Mouse (Mus musculus): ENCODE measurements around the gene Ccdc58.
"Not testable (repeated sequence)": the region's sequence is repeated elsewhere in the genome, so short reads cannot be mapped to it uniquely, and the experiment has no call there.

The Ccdc58 gene

GRCm38 (mm10) chr16:36074772-36075171 is 3.3 kb downstream of the Ccdc58 start:
- no peak for DNase-seq (ENCODE audit: extremely low read depth, low read depth)

DNA sequence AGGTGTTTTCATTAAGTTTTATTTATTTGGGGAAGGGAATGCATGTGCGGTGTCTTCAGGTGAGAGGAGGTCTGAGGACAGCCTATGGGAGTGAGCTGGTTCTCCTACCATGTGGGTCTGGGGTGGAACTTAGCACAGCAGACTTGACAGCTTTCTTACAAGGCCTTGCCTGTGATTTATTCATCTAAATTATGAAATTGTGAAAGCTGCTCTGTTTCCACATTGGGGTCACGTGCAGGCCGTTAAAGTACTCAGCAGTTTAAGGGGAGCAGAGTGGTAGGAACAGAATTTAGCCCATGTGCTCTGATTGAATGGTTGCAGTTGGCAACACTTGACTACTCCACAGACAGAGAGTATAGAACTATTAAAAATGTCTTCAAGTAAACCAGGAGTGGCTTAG is 8.4 kb downstream of the Ccdc58 start:
- no peak for DNase-seq (ENCODE audit: extremely low read depth, low read depth)

DNA sequence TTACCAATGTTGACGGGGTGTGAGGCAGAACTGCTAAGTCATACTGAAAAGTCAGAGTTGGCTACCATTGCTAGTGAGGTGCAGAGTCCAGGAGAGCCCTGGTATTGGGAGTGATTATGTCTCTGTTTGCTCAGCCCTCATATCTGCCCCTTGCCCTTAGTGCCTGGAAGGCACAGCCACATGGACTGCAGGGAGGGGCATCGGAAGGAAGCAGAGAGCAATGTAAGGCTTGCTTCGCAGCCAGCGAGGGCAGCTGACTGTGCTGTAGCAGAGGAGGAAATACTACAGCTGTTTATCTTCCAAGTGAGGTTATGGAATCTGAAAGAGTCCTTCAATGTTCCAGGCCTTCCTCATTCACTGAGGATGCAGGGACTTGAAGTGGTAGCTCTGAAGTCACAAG is 16.4 kb downstream of the Ccdc58 start:
- no peak for DNase-seq (ENCODE audit: extremely low read depth, low read depth)

DNA sequence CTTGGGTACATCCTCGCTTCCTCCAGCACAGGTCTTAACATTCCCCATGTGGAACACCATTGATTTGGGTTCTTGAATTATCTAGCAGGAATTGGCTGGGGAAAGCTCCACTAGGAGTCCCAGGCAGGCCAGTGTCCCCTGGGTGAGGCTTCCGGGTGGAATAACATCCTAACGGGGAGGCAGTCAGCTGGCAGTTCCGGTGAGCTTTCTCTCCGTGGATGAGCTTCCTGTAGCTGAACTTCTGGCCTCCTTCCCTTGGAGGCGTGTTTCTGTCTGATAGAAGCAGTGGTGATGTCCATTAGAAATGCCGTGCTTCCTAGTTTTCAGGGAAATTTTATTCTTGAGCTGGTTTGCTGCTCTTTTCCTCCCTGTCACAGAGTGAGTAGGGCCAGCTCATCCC is 17.6 kb downstream of the Ccdc58 start:
- no peak for DNase-seq (ENCODE audit: extremely low read depth, low read depth)

DNA sequence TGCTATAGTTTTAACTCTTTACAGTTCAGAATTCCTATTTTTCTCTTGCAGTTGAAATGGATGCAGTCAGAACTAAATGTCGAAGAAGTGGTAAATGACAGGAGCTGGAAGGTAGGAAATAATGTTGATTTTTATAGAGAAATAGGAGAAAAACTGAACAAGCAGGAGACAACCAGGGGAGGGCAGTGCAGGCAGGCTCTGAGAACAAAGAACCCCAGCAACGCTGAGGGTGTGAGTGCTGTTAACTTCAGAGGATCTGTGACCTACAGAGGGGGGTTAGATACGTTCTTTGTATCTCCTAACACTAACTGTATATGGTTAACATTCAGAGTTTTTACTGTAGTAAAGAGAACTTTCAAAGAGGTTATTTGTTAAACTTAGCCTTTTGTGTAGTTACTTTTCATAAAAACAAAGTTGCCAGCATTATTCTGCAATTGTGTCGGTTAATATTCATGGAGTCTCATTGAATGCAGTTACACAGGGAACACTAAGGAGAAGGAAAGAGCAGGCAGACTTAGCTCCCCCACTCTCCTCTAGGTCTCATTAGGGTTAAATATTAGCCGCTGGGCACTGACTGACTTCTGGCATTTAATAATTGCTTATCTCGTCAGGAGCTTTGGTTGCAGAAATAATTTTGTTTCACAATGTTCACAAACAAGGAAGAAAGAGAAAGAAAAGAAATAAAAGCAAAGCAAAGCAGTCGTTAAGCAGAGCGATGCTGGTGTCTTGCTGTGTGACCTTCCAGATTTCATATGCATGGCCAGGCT is 18.5 kb downstream of the Ccdc58 start:
- DNase-seq (ENCODE audit: extremely low read depth, low read depth) = no peak

DNA sequence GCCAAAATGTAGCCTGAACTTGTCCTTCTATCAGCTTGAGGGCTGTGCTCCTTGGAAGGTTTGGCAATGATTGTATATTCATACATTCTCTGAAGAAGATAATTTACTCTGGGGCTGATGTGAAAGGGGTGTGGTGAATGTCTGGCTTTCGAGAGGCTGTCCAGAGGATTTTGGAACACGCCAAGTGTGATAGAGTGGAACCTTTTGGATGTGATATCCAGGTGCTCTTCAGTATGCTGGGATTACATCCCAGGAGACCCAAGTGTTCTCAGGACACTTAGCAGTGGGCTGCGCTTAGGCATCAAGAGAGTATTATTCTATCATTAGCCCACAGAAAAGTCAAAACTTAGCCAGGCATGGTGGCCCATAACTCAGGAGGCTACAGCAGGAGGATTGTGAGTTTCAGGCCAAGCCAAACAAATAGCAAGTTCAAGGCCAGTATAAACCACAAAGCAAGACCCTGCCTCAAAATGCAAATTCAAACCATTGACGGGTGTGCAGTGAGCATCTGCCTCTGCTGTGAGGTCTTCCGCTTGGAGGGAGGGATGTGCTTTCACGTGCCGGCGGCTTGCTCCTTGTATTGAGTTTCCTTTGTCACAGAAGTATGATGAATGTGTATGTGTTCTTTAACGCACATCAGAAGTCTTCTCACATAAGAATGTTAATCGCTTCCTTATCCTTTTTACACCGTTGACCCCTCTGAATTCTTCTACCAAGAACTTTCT is 19.5 kb downstream of the Ccdc58 start:
- no peak for DNase-seq (ENCODE audit: extremely low read depth, low read depth)

GRCm38 (mm10) chr16:36094079-36094478 is 22.6 kb downstream of the Ccdc58 start:
- DNase-seq (ENCODE audit: extremely low read depth, low read depth) = no peak

DNA sequence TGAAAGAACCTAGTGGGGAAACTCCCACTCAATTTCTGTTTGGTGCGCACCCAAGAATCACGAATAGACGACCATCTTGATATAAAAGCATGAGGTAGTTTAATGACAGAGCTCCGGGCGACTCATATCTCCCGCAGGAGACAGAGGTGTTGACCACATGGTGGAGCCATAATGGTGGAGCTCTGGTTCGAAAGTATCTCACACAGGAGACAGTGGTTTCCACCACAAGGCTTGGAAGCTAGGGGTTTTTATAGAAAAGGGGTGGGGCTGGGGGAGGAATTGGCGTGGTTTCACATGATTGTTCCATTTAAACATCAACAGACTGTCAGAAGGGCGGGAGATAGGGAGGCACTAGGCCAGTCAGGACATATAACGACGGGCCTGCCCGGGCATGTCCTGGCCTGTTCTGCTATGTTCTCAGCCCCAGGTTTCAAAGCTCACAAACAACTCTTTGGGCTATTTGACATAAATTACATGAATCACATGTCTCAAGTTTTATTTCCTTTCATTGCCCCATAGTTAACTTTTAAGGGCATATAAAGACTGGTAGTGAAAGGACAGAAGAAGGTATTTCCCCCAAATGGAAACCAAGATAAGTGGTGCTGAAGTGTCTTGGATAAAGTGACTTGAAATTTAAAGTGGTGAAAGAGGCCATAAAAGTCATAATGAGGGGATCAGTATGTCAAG is 26.5 kb downstream of the Ccdc58 start:
- not testable (repeated sequence) for DNase-seq (ENCODE audit: extremely low read depth, low read depth)

DNA sequence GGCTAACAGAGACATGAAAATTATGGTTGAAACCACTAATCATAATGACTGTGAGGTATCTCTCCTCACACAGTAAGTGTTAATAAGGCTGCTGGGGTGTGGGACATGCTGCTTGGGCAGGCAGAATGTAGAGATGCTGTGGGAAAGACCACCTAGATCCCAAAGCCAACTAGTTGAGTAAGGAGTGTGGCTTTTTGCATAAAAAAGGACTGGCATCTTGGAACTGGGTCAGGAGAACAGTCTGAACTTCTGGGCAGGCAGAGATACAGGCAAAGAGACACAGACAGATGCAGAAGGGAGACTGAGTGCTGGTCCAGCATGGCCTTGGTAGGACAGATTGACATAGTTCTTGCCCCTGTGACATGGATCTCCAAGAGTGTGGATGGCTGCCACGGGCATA is 30.0 kb downstream of the Ccdc58 start:
- no peak for DNase-seq (ENCODE audit: extremely low read depth, low read depth)

GRCm38 (mm10) chr16:36102211-36102610 is 30.7 kb downstream of the Ccdc58 start:
- DNase-seq (ENCODE audit: extremely low read depth, low read depth) = no peak

GRCm38 (mm10) chr16:36111486-36111885 is 40.0 kb downstream of the Ccdc58 start:
- not testable (repeated sequence) for DNase-seq (ENCODE audit: extremely low read depth, low read depth)

- DNase-seq (ENCODE audit: extremely low read depth, low read depth) = not testable (repeated sequence)
These were observed 44.3 kb downstream of the Ccdc58 start for GRCm38 (mm10) chr16:36115751-36116150.

DNA sequence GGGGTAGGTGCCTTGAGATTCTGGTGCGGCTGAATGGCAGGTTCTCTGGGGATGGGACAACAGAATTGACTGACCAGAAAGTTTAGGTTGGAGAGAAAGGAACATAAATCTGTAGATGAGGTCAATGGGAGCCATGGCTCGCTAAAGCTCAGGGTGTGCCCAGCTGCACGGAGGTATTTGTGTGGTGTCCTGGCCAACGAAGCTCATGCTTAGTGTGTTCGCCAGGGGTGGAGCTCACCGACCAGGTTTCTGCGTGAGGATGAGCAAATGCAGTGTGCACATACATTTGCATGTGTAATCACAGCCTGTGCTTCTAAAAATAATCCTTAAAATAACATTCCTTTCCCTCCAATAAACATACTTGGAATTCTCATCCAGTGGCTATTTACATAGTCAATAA is 56.6 kb downstream of the Ccdc58 start:
- DNase-seq (ENCODE audit: extremely low read depth, low read depth) = no peak

GRCm38 (mm10) chr16:36131141-36131540 is 59.7 kb downstream of the Ccdc58 start, which contains the start of gene Csta1:
Gene Csta1, minus strand, starts transcription at chr16:36131241.
- no peak for DNase-seq (ENCODE audit: extremely low read depth, low read depth)

GRCm38 (mm10) chr16:36138201-36138600 is 66.7 kb downstream of the Ccdc58 start:
- no peak for DNase-seq (ENCODE audit: extremely low read depth, low read depth)

Data from MEL-GATA-1-ER (cell line).